Mouse (Mus musculus): ENCODE data around the gene Il17a.
"Not testable (repeated sequence)": the region's sequence is repeated elsewhere in the genome, so short reads cannot be mapped to it uniquely, and the experiment has no call there.

The Il17a gene

GRCm38 (mm10) chr1:20730903-20731302 is at the start of gene Il17a:
Gene Il17a (plus strand): TSS chr1:20730905.
- DNase-seq, result no peak

- DNase-seq, result no peak
Measured at GRCm38 (mm10) chr1:20682849-20683248, 47.9 kb upstream of the Il17a start.

GRCm38 (mm10) chr1:20683386-20683785 is 47.3 kb upstream of the Il17a start:
- no peak for DNase-seq

DNA sequence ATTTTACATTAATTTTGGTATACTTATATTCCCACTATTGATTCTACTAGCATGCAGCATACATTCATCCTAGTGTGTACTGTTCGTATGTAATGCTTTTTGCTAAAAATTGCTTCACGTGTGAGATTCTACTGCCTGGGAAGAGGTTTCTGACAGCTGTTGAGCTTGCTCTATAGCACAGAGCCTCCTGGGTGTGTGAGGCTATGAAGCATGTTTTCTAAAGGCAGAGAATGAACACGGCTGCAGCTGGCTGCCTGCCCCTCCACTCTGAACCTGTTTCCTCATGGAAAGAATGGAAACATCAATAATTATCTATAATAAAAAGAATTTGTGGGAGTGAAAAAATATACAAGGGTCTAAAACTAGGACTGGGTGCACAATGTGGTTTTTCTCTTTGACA is 46.9 kb upstream of the Il17a start:
- no peak for DNase-seq

DNA sequence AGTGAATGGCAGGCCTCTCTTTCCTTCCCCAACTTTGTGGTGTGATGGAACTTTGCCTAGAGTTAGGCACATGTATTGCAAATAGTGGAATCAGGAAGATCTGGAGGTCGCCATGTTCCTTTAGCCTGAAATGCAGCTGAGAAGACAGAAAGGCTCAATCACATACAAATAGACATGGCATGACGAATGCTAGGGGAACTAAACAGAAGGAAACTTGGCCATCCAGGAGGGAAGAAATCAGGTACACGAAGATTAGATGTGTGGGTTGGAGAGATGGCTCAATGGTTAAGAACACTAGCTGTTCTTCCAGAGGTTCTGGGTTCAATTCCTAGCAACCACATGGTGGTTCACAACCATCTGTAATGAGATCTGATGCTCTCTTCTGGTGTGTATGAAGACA is 46.3 kb upstream of the Il17a start:
- no peak for DNase-seq

- DNase-seq, result no peak
Measured at GRCm38 (mm10) chr1:20685393-20685792, 45.3 kb upstream of the Il17a start.

DNA sequence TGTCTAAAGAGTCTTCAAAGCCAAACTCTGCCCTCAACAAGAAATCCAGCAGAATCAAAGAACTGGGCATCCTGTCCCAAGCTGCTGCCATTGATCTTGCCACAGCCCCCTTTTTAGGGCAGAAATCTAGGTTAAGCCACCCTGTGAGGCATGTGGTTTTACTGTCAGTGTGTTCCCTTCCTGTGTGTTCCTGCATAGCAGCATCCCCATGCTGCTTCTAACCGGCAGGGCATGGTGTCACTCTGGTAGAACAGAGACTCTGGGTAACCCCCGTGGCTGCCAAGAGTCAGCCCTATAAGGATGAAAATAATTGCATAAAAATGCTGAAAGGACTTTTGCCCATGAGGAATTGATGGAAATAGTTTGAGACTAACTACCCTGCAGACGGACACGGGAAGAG is 44.8 kb upstream of the Il17a start:
- DNase-seq, result no peak

- DNase-seq, result no peak
Measured at GRCm38 (mm10) chr1:20691336-20691735, 39.4 kb upstream of the Il17a start.

DNA sequence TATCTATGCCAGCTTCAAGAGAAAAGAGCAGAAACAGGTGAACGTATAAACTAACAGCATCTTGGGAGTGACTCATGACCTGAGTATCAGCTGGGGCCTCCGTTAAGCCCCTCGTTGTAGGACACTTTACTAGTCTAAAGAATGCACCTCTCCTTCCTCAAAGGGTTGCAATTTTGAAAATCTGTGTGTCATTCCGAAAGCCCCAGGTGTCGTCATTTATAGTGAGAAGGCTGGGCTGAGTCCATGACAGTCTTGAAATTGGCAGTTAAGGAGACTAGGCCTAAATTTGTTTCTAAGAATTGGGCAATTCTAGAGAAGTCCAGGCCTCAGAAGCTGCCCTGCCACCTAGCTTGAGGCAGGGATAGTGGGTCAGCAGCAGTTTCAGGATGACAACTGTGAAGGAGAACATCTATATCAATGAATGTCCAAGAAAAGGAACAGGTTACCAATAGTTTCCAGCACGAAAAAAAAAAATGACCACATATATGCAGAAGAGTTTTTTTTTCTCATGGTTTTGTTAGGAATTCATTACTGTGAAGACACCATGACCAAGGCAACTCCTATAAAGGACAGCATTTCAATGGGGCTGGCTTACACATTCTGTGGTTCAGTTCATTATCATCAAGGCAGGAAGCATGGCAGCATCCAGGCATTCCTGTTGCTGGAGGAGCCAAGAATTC is 36.9 kb upstream of the Il17a start:
- DNase-seq, result no peak

GRCm38 (mm10) chr1:20700011-20700410 is 30.7 kb upstream of the Il17a start:
- no peak for DNase-seq

- no peak for DNase-seq
Measured at GRCm38 (mm10) chr1:20736572-20736971, 5.9 kb downstream of the Il17a start.

DNA sequence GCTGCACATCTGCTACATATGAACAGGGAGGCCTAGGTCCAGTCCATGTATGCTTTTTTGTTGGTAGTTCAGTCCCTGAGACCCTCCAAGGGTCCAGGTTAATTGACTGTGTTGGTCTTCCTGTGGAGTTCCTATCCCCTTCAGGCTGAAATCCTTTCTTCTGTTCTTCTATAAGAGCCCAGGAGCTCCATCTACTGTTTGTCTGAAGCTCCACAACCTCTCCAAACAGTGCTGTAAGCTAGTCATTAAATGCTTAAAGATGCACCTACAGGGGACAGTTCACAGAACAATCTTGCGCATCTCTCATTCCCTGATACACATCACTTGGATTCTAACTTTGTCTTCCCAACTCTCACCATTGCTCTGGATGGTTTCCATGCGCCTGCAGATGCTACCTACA is 7.8 kb downstream of the Il17a start:
- DNase-seq, result no peak

DNA sequence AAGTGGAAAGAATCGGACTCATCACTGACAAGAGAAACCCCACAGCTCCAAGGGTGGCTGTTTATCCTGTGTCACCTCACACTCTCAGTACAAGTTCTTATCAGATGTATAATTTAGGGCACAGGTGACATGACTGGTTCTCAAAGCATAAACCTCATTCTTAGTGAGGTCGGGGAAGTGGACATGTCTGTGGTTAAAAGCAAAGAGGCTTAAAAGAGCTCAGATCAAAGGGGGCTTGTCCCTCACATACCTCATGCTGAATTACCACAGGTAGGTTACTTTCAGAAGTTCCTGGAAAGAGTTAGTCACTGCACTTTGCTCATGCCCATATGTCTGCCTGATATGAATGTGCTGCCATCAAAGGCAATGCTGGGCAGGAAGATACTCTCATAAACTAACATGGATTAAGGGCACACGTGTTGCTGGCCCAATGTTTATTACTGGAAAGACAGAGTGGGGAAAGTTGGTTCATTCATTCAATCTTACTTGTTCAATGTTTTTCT is 9.8 kb downstream of the Il17a start:
- no peak for DNase-seq

DNA sequence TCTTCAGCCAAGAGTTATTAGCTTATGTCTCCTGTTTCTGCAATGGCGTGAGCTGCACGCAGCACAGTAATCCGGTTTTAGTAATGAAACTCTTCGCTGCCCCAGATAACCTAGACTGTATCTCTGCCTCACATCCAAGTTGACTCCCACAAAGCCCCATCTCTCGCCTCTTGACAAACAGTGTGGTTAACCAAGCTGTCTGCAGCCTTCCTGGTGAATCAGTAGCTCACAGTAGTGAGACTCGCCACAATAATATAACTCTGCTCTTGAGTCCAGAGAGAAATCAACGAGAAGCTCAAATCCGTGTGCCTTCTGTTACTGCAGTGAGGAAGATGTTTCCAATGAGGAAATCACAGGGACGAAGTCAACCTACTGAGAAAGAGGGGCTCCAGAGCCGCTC is 23.7 kb downstream of the Il17a start:
- DNase-seq, result no peak

GRCm38 (mm10) chr1:20757586-20757985 is 26.9 kb downstream of the Il17a start:
- no peak for DNase-seq

- no peak for DNase-seq
Measured at GRCm38 (mm10) chr1:20759799-20760198, 29.1 kb downstream of the Il17a start.

DNA sequence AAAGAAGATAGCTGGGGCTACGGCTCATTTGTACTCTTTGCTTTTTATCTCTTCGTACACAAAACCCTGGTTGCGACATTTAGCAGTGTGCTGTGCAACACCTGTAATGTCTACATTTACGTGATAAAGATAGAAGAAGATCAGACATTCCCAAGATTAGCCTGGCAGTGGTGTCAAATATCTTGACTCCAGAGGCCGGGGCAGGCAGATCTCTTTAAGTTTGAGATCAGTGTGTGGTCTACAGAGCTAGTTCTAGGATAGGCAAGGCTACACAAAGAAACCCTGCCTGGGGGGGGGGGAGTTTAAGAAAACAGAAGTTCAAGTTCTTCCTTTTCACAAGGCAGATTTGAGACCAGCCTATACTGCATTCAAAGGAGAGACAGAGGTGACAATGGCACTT is 29.6 kb downstream of the Il17a start:
- no peak for DNase-seq

- DNase-seq, result no peak
Measured at GRCm38 (mm10) chr1:20761411-20761810, 30.7 kb downstream of the Il17a start.

GRCm38 (mm10) chr1:20766526-20766925 is 35.8 kb downstream of the Il17a start:
- no peak for DNase-seq

DNA sequence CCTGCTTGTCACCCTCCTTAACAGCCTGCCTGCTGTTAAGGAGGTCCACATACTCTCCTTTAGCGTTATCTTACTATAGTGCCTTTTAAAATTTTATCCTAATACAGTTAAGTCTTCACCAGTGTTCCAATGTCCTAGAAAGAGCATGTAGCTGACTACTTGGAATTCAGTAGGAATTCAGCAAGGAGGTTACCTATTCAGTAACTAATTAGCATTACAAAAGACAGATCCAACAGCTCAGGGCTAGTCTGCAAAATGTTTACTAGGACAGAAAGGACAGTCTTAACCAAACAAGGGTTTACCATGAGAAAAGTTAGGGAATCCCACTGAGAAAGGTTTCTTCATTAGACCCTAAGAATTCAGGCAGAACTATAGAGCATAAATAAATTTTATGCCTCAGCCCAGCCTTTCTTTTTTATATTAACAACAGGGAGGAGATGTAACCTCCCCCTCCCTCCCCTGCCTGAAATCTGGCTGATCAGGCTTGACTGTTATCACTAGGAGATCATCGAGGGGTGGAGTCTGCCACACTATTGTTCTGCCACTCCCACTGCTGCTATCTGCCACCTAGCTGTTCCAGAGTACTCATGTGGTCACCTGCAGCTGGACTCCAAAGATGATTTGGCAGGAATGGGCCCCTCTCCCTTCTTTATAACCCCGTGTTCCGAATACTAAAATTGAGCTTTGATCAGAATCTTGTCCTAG is 43.5 kb downstream of the Il17a start:
- not testable (repeated sequence) for DNase-seq

DNA sequence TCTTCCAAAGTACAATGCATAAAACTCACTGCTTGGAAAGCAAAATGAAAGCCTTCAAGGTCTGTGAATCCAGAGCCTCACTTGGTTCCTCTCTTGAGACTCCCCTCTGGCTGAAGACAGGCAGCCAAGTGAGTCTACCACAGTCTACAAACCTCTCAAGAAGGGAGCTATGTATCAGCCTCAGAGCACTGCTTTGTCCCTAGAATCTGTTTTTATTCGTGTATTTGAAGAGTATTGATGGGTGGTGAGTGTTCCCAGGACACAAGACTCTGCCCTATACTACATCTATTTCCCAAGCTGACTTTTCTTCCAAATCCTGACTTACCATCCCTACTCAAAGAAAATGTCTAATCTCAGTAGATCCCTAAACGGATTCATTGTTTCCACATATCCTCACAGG is 47.7 kb downstream of the Il17a start:
- DNase-seq, result no peak
